8 mouse cellular contexts compared by ENCODE assay signal in genomic region chr12:101818608-101819370, GRCm38 (mm10). TPM values are rescaled to one million over a fixed set of nuclear protein-coding genes. Genes with fewer than 3 reads are reported as not detected.
DNase-seq lines count a peak whose midpoint lies in the region; ATAC-seq and TF ChIP-seq lines count a peak whose summit lies in the region.

Gene Fbln5 (minus strand): TSS chr12:101819055.

- no peak for TF ChIP-seq CTCF in layer of hippocampus, adult 2 months (conservative IDR thresholded peaks at IDR 0.05)
- no peak for TF ChIP-seq CTCF in heart, adult 2 months (IDR thresholded peaks at IDR 0.05)

- no peaks in the 10 kb centered on the region for H3K9me3 ChIP-seq in liver, embryonic 15.5 days (replicated peaks)
- H3K9me3 ChIP-seq in neural tube, embryonic 12.5 days: no peaks in the 10 kb centered on the region

- 1% methylated on average over 46 of the region's 46 CpGs for WGBS in heart, adult 2 months
- under 1% methylated on average over 46 of the region's 46 CpGs for WGBS in liver, embryonic 15.5 days (ENCODE audit: insufficient replicate concordance)
- under 1% methylated on average over 46 of the region's 46 CpGs for whole genome bisulfite sequencing in neural tube, embryonic 12.5 days

- H3K27me3 ChIP-seq in heart, adult 2 months (ENCODE audit: control insufficient read depth, insufficient read depth, low read length): no peaks in the 10 kb centered on the region; the same call in 1 of the 2 replicates
- peaks cover 48% of the 10 kb centered on the region for H3K27me3 ChIP-seq in liver, embryonic 15.5 days
- H3K27me3 ChIP-seq in neural tube, embryonic 12.5 days (replicated peaks): peaks cover 20% of the 10 kb centered on the region

- no peak for ATAC-seq in liver, embryonic 15.5 days (ENCODE audit: insufficient read depth)
- ATAC-seq in neural tube, embryonic 12.5 days (ENCODE audit: low FRiP score, low read depth): peak; percentile 70

- H3K4me3 ChIP-seq in layer of hippocampus, adult 2 months: peak within 1 kb of the TSS; percentile 57
- peak within 1 kb of the TSS; percentile 43 for H3K4me3 ChIP-seq in heart, adult 2 months
- H3K4me3 ChIP-seq in liver, embryonic 15.5 days (replicated peaks): peak within 1 kb of the TSS; percentile 42
- H3K4me3 ChIP-seq in neural tube, embryonic 12.5 days: peak within 1 kb of the TSS; percentile 42

- H3K4me1 ChIP-seq in heart, adult 2 months (ENCODE audit: control insufficient read depth, insufficient read depth, low read length): peaks cover 6% of the 10 kb centered on the region
- peaks cover 8% of the 10 kb centered on the region; the same call in 1 of the 2 replicates for H3K4me1 ChIP-seq in liver, embryonic 15.5 days (replicated peaks)
- H3K4me1 ChIP-seq in neural tube, embryonic 12.5 days: peaks cover 11% of the 10 kb centered on the region

- intact Hi-C loops in heart, adult 2 months (cut with DNase I): loop anchor here (10.0 kb wide), 1 partner anchor 56 kb away; no protein-coding TSS in a partner anchor

- H3K9ac ChIP-seq in heart, adult 2 months (ENCODE audit: low read depth, low read length): peak within 1 kb of the TSS; percentile 37
- H3K9ac ChIP-seq in liver, embryonic 15.5 days: no peak within 1 kb of the TSS
- H3K9ac ChIP-seq in neural tube, embryonic 12.5 days: peak within 1 kb of the TSS; percentile 40; the same call in 1 of the 2 replicates

- H3K4me2 ChIP-seq in liver, embryonic 15.5 days: peak within 1 kb of the TSS; percentile 67
- H3K4me2 ChIP-seq in neural tube, embryonic 12.5 days (replicated peaks): peak within 1 kb of the TSS; percentile 96

- no peak for TF ChIP-seq EP300 in heart, adult 2 months (IDR thresholded peaks at IDR 0.05; ENCODE audit: insufficient read depth, low read depth, low read length)

- no peak within 1 kb of the TSS for H3K27ac ChIP-seq in layer of hippocampus, adult 2 months
- H3K27ac ChIP-seq in heart, adult 2 months: peak within 1 kb of the TSS; percentile 70
- H3K27ac ChIP-seq in liver, embryonic 15.5 days (replicated peaks): no peak within 1 kb of the TSS
- H3K27ac ChIP-seq in neural tube, embryonic 12.5 days: no peak within 1 kb of the TSS

- no peak for DNase-seq in layer of hippocampus, adult 2 months (ENCODE audit: low spot score in 2 of 2)
- DNase-seq in layer of hippocampus, postnatal 14 days (ENCODE audit: low spot score in 2 of 2): no peak
- DNase-seq in embryo, embryonic 11.5 days (ENCODE audit: low read depth, low spot score): peak; percentile 31
- DNase-seq in heart, adult 2 months: peak; percentile 78 to 79
- DNase-seq in kidney, adult 11 months: peak; percentile 60
- peak; percentile 38 for DNase-seq in urinary bladder, adult 2 months (ENCODE audit: low spot score)

- no peaks in the 10 kb centered on the region for H3K36me3 ChIP-seq in heart, adult 2 months (ENCODE audit: control insufficient read depth, insufficient read depth, low read length)
- H3K36me3 ChIP-seq in liver, embryonic 15.5 days (replicated peaks): no peaks in the 10 kb centered on the region
- no peaks in the 10 kb centered on the region for H3K36me3 ChIP-seq in neural tube, embryonic 12.5 days

- 0 out of 2 replicates have a peak, but pooled peaks have one; percentile 11 for TF ChIP-seq POLR2A in heart, adult 2 months (IDR thresholded peaks at IDR 0.05; ENCODE audit: insufficient read depth, low read depth, low read length)

- H3K79me2 ChIP-seq in heart, adult 2 months (replicated peaks; ENCODE audit: control insufficient read depth, insufficient read depth, low read length): no peaks in the 10 kb centered on the region

RNA-seq across cellular contexts. Expression of gene Fbln5, which starts in this region (rescaled TPM):
- 1 to 10 TPM; 3.6 to 4.9 TPM for total RNA-seq in layer of hippocampus, adult 2 months (2021)
- 10 to 100 TPM in 1 of 2 experiments, 1 to 10 TPM in 1; 8.2 to 18.9 TPM for total RNA-seq in layer of hippocampus, postnatal 14 days (2021)
- total RNA-seq in heart, adult 2 months (2021): 10 to 100 TPM; 23.4 to 26.9 TPM
- polyA plus RNA-seq in heart, adult 2 months (2012; rRNA removed): 40.4 and 60.4 TPM in 2 replicates
- 6.4 and 6.8 TPM in 2 replicates for polyA plus RNA-seq in liver, embryonic 15.5 days (2015; fragmentation: Nextera tagmentation; extraction: Ambion mirVana)
- 5.3 and 6.0 TPM in 2 replicates for polyA plus RNA-seq in neural tube, embryonic 12.5 days (2016; fragmentation: Nextera tagmentation; extraction: Ambion mirVana)
- polyA plus RNA-seq in urinary bladder, adult 2 months (2012; rRNA removed): 143 and 164 TPM in 2 replicates

Comparison
In these comparisons a context has a peak if more than half of its experiments do, and no peak if none do; other contexts are left out.
1. DNase-seq: peak in embryo, embryonic 11.5 days (single experiment), heart, adult 2 months (2 of 2), kidney, adult 11 months (single experiment) and urinary bladder, adult 2 months (single experiment); none in layer of hippocampus, adult 2 months (0 of 2) and layer of hippocampus, postnatal 14 days (0 of 2).
2. Peak in every context shown above with its lines, with median percentiles within 50 percentile points of each other: H3K4me3 ChIP-seq.